Mouse (Mus musculus) kidney, adult 11 months (tissue): ENCODE data around the gene Cntfr.

Source experiments
- DNase-seq: peaks from one replicate; pipeline ENCODE4 v3.0.0; 2022

Gene Cntfr

DNA sequence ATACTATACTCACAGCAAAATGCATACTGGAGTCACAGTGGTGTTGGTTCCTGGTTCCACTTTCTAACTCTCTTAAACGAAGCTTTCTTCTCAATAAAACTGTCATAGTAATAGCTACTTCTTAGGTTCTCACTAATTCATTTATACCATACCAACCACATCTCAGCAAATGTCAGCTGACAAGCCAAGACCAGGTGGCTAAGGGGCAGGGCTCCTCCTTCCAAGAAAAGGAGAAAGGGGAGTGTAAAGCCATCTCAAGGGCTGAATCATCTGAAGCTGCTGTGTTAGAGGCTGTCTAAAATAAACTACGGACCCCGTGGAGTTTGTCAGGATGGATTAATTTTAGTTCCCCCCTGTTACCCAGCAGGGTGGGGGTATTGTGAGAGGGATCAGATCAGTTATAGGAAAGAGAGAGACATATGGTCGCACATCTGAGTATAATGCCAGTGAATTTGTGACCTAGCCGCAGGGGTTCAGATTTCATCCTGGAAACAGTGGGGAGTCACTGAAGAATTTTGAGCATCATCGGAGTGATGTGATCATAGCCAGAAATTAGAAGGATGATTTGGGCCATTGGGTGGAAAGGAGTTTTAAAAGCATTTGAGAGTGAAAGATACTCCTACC, 55.6 kb downstream of the Cntfr start:
- DNase-seq = no peak

- peak; percentile 93 for DNase-seq
These were observed 56.9 kb downstream of the Cntfr start, which contains the start of gene Enho for GRCm38 (mm10) chr4:41639913-41640507. Enho (minus strand) TSS chr4:41640324.

GRCm38 (mm10) chr4:41639214-41639841, 57.6 kb downstream of the Cntfr start:
- DNase-seq = no peak

DNA sequence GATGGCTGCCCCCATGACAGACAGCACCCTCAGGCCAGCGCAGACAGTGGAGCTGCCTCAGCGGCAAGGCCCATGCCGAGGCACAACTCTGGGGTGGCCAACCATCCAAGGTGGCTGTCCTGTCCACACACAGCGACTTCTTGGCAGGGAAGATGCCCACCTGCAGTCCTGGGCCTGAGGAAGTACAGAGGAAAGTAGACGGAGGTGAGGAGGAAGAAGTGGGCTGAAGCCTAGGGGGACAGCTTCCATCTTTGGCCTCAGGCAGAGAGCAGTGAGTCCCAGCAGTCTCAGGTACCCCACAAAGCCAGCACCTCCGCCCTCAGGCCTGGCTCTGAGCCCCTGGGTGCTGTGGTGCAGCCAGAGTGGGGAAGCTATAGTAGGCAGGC, 58.1 kb downstream of the Cntfr start:
- DNase-seq = no peak

- no peak for DNase-seq
These were observed 58.6 kb downstream of the Cntfr start for GRCm38 (mm10) chr4:41638186-41638731.

- DNase-seq = no peak
These were observed 59.8 kb downstream of the Cntfr start for GRCm38 (mm10) chr4:41636882-41637635.

- DNase-seq = peak; percentile 51
These were observed 60.5 kb downstream of the Cntfr start for GRCm38 (mm10) chr4:41636366-41636765.

- no peak for DNase-seq
These were observed 61.0 kb downstream of the Cntfr start for GRCm38 (mm10) chr4:41635906-41636305.

GRCm38 (mm10) chr4:41635224-41635623, 61.7 kb downstream of the Cntfr start:
- DNase-seq = no peak

DNA sequence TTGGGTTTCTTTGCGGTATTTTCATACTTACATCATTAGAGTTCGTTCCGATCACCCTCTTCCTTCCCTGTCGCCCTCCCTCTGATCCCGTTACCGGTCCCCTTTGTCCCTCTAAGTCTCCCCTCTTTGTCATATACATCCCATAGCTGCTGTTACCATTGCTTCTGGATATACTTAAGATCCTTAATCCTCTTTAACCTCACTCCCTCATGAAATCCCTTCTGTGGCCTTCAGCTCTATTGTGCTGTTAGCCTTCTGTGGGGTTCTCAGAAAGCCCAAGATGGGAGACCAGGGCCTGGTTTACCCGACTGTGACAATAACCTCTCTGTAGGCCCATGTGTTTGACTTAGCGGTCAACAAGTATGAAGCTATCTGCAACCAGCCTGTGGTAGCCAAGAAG, 62.3 kb downstream of the Cntfr start:
- no peak for DNase-seq

DNA sequence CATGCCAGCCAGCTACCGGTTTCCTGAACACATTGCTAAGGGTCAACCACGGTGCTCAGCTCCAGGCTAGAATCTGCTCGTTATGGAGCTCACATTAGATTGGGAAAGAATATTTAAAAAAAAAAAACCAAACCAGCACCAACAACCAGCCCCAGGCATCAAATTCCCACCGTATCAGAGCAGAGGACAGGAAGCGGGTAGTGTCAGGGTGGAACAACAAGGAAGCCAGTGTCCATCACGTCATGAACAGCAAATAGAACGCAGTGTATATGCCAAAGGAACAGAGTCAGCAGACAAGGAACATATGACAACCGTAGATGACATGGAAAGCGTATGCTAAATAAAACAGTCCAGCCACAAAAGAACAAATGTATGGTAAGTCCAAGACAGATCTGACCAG, 63.9 kb downstream of the Cntfr start:
- no peak for DNase-seq

DNA sequence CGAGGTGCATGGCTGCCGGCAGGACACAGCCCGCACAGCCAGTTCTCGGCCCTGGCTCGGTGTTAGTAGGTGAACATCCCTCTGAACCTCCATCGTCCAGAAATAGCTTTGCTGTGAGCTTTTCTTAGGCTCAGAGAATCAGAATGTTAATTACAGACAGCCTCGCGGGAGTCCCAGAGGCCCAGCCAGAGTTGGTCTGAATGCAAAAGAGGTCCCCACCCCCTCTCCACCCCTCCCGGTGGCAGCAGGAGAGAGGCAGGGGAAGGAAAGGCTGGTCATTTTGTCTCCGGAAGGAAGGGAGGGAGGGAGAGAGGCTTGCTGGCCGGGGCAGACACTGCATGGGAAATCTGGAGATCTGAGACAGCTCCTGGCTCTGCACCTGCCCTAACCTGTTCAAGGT, 65.5 kb downstream of the Cntfr start:
- peak; percentile 28 for DNase-seq

DNA sequence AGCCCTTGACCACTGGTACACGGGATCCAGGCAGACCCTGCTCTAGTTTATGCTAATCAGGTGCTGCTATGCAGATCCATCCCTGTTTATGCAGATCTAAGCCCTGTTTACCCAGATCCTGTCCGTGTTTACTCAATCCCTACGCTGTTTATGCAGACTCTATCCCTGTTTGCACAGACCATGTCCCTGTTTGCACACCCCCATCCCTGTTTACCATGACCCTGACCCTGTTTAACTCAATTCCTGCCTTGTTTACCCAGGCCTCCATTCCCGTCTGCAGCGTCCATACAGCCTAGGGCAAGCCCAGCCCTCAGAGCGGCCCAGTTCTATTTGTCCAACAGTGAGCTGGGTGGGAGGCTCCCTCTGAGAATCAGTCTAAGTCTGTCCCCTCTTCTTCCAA, 66.7 kb downstream of the Cntfr start:
- no peak for DNase-seq

GRCm38 (mm10) chr4:41628202-41628927, 68.5 kb downstream of the Cntfr start:
- DNase-seq = no peak

- DNase-seq = no peak
These were observed 74.8 kb downstream of the Cntfr start for GRCm38 (mm10) chr4:41622071-41622470.

- DNase-seq = no peak
These were observed 77.8 kb downstream of the Cntfr start for GRCm38 (mm10) chr4:41618916-41619746.

DNA sequence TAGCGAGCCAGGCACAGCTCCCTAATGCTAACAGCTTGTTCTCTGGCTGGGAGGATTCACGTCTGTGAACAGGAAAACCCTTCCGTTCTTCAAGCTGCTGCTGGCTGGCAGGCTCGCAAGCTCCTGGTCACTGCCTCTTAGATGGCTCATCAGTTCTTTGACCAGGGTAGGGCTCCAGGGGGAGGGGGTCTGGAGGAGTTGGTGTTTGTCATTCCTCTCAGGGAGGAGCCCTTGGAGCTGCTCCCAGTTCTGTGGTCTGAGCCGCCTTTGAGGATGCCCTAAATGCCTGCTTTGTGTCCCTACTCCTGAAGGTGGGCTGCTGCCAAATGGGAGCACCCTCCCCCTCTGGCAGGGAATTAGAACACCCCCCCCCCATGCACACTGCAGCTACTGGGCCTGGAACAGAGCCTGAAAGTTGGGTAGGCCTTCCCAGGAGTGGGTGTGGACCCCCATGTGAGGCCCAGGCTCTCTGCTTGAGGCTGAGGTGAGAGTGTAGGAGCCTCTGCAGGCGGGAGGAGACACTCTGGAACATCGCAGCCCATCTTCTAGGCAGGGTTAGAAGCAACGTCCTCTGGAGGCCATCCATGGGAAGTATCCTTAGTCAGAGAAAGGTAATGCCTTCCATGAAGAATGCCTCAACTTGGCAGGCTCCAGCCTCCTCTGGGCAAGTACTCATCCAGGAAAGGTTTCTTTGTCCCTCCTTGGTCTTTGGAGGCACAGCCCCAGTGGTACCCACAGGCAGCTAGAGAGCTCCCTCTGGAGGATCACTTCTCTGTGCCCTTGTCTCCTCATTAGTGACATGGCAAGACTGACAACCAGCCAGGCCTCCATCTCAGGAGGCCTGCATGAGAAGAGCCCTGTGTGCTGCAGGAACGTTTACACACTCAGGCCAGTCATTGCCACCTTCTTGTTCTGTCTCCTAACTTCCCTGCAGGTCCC, 81.0 kb downstream of the Cntfr start:
- DNase-seq = no peak

DNA sequence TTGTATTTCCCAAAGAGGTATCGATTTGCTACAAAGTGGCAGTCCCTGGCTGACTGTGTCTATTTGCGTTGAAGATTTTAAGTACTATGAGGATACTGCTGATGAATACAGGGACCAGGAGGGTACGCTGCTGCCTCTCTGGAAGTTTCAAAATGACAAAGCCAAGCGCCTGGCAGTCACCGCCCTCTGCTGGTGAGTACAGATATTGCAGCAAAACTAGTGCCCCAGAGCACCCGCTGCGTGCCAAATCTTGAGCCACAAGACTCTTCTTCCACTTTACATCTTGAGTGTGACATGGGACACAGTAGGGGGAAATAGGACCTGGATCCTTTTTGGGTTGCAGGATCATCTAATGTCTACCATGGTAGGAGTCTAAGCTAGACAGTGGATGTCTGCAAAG, 82.7 kb downstream of the Cntfr start:
- peak; percentile 48 for DNase-seq

GRCm38 (mm10) chr4:41612166-41612565, 84.7 kb downstream of the Cntfr start:
- no peak for DNase-seq

DNA sequence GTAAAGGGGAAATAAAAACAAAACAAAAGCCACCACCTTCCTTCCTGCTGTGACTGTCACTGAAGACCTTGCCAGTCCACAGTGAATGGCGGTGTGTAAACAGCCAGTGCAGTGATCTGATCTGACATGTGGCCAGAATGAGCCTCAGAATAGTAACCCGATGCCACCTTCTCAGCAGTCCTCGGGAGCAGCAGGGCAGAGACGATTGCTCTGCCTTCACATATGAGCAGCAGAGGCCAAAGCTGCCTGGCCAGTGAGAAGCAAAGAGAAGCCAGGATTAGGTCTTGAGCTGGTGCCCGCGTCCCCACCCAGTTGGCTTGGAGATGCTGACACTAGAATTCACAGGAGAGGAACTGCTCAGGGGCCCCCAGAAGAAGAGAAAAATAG, 86.3 kb downstream of the Cntfr start:
- DNase-seq = no peak
